Mouse (Mus musculus): ENCODE results near the gene Trim69. TPM values are rescaled to one million over a fixed set of nuclear protein-coding genes. Genes with fewer than 3 reads are reported as not detected.

Trim69 gene
- polyA plus RNA-seq, 1 experiment from 2014 or later, result not detected

DNA sequence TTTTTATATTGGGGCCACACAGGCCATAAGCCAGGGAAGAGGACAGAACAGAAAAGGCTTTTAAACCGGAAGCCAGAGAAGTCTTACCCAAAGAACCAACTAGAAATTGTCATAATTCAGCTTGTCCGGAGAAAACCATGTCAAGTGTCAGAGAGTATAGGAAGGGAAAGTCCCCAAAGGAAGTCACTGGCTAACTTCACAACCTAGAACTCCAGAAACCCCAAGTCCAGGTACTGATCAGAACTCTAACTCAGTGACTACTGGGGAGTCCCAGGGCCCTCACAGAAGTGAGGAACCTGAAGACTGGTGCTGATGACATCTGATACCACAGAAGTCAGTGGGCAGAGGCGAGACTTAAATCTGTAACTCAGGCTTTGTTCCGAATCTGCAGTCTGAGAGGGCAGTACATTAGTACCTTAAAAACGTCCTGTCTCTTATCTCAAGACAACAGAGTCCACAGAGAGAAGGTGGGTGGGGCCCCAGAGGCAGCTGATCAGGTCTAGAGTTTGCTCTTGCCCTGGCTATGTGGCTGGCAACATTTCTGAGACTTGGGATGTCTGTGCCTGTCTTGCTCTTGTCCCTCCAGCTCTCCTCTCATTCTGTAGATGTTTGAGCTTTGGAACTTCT is 22.5 kb upstream of the Trim69 start:
- ATAC-seq (ENCODE audit: low FRiP score), result no peak
- DNase-seq (ENCODE audit: low spot score, missing footprints), result peak; percentile 69
- no peaks in the 10 kb centered on the region for H3K4me1 ChIP-seq (ENCODE audit: control insufficient read depth, insufficient read depth, low read length)
- H3K36me3 ChIP-seq (ENCODE audit: control insufficient read depth, insufficient read depth, low read length), result no peaks in the 10 kb centered on the region
- no peak overlapping the region for H3K9ac ChIP-seq (ENCODE audit: low read length)
- 65% methylated on average over 5 of the region's 5 CpGs for WGBS
- H3K4me2 ChIP-seq, result no peak overlapping the region
- no peak overlapping the region for H3K27ac ChIP-seq (ENCODE audit: low read depth, low read length)
- no peaks in the 10 kb centered on the region for H3K27me3 ChIP-seq (ENCODE audit: control insufficient read depth, insufficient read depth, low read length)
- H3K9me3 ChIP-seq (ENCODE audit: control insufficient read depth, low read length), result no peaks in the 10 kb centered on the region
- H3K4me3 ChIP-seq (ENCODE audit: low read depth, low read length), result no peak overlapping the region

DNA sequence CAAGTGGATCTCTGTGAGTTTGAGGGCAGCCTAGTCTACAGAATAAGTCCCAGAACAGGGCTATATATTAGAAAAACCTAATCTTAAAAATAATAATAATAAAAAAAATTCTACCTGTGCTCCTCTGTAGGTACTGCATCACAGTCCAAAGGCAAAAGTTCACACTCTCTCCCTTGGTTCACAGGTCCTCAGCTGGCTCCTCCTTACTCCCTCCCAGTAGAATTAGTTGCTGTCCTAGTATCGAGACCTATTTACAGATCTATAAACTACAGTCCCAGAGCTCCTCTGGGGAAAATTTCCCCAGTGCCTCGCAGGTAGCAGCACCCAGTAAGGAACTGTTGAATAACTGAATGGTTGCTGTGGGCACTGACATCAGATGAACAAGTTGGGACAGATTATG is 19.7 kb upstream of the Trim69 start:
- Histone ChIP-seq H3K4me3 (ENCODE audit: low read depth, low read length) (no peak overlapping the region), H3K4me2 (no peak overlapping the region), H3K4me1 (ENCODE audit: control insufficient read depth, insufficient read depth, low read length) (no peaks in the 10 kb centered on the region), H3K27me3 (ENCODE audit: control insufficient read depth, insufficient read depth, low read length) (no peaks in the 10 kb centered on the region), H3K36me3 (ENCODE audit: control insufficient read depth, insufficient read depth, low read length) (no peaks in the 10 kb centered on the region), H3K9ac (ENCODE audit: low read length) (no peak overlapping the region), H3K27ac (ENCODE audit: low read depth, low read length) (no peak overlapping the region), H3K9me3 (ENCODE audit: control insufficient read depth, low read length) (no peaks in the 10 kb centered on the region)
- ATAC-seq (ENCODE audit: low FRiP score), result no peak
- 86% methylated on average over 2 of the region's 2 CpGs for WGBS
- peak; percentile 17 for DNase-seq (ENCODE audit: low spot score, missing footprints)

DNA sequence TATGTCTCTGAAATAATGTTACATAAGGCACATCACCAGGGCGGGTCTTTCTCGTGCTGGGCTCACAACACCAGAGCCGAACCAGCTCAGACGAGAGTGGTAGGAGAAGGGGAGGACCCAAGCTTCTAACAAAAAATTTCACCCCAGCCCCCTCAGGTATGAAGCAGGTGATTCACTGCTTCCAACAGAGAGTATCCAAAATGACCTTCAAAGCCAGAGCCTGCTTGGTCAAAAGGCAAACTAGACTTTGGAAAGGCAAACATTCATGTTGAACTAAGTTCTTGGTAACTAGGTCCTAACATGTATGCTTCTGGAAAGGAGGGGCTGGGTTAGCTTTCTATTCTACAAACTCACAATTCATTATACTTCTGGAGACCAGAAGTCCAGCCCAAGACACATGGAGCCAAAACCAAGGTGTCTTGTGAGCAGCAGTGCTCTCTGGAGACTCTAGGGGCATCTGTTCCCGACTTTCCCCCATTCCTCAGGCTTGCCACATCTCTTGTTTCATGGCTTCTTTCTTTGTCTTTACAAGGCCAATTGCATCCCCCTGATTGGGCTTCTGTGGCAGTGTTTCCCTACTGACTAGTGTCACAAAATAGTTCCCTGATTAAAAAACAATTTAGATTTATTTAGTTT is 19.1 kb upstream of the Trim69 start:
- DNase-seq (ENCODE audit: low spot score, missing footprints), result peak; percentile 39
- no peak overlapping the region for H3K27ac ChIP-seq (ENCODE audit: low read depth, low read length)
- H3K4me3 ChIP-seq (ENCODE audit: low read depth, low read length), result no peak overlapping the region
- no peak overlapping the region for H3K4me2 ChIP-seq
- H3K27me3 ChIP-seq (ENCODE audit: control insufficient read depth, insufficient read depth, low read length), result no peaks in the 10 kb centered on the region
- H3K4me1 ChIP-seq (ENCODE audit: control insufficient read depth, insufficient read depth, low read length), result no peaks in the 10 kb centered on the region
- H3K9me3 ChIP-seq (ENCODE audit: control insufficient read depth, low read length), result no peaks in the 10 kb centered on the region
- 78% methylated on average over 5 of the region's 5 CpGs for WGBS
- H3K9ac ChIP-seq (ENCODE audit: low read length), result no peak overlapping the region
- ATAC-seq (ENCODE audit: low FRiP score), result no peak
- H3K36me3 ChIP-seq (ENCODE audit: control insufficient read depth, insufficient read depth, low read length), result no peaks in the 10 kb centered on the region

DNA sequence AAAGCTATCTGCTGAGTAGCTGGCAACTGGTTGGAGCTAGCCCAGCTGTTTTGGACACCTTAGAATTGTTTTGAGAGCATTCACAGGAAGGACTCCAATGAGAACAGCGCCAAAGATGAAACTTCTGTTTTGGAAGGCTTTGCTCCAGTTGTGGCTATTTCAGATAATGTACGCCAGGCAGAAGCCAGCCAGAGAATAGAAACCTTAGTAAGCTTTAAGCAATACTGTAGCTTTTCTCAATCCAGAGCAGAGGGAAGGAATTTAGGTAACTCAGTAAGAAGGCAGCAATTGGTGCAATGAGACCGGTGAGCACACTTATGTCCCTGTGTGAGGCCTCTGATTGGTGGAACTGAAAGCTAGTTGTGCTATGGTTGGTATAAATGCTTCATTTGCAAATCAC is 17.4 kb upstream of the Trim69 start:
- WGBS, result 92% methylated on average over 3 of the region's 3 CpGs
- H3K9ac ChIP-seq (ENCODE audit: low read length), result no peak overlapping the region
- H3K4me1 ChIP-seq (ENCODE audit: control insufficient read depth, insufficient read depth, low read length), result no peaks in the 10 kb centered on the region
- H3K36me3 ChIP-seq (ENCODE audit: control insufficient read depth, insufficient read depth, low read length), result no peaks in the 10 kb centered on the region
- H3K27ac ChIP-seq (ENCODE audit: low read depth, low read length), result no peak overlapping the region
- H3K4me2 ChIP-seq, result no peak overlapping the region
- DNase-seq (ENCODE audit: low spot score, missing footprints), result peak; percentile 8
- no peak for ATAC-seq (ENCODE audit: low FRiP score)
- no peaks in the 10 kb centered on the region for H3K9me3 ChIP-seq (ENCODE audit: control insufficient read depth, low read length)
- H3K4me3 ChIP-seq (ENCODE audit: low read depth, low read length), result no peak overlapping the region
- H3K27me3 ChIP-seq (ENCODE audit: control insufficient read depth, insufficient read depth, low read length), result no peaks in the 10 kb centered on the region

DNA sequence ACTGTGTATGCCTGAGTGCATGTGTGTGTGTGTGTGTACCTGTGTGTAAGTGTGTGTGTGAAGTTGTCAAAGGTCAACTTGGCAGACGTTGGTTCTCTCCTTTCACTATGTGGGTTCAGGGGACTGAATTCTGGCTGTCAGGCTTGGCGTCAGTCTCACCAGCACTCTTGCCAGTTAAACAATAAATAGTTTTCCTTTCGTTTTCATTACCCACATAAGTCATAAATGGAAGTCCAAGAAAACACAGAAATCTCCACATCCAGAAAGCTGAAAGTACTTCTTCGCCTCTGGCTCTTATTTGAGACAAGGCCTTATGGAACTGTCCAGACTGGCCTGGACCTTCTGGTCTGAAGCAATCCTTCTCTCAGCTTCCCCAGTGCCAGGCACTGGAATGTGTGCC is 14.7 kb upstream of the Trim69 start:
- no peak overlapping the region for H3K27ac ChIP-seq (ENCODE audit: low read depth, low read length)
- no peak overlapping the region for H3K9ac ChIP-seq (ENCODE audit: low read length)
- H3K4me3 ChIP-seq (ENCODE audit: low read depth, low read length), result no peak overlapping the region
- ATAC-seq (ENCODE audit: low FRiP score), result no peak
- no peak overlapping the region for H3K4me2 ChIP-seq
- no peaks in the 10 kb centered on the region for H3K9me3 ChIP-seq (ENCODE audit: control insufficient read depth, low read length)
- H3K4me1 ChIP-seq (ENCODE audit: control insufficient read depth, insufficient read depth, low read length), result peaks cover 2% of the 10 kb centered on the region; the same call in 1 of the 2 replicates
- 79% methylated on average over 4 of the region's 4 CpGs for WGBS
- no peaks in the 10 kb centered on the region for H3K36me3 ChIP-seq (ENCODE audit: control insufficient read depth, insufficient read depth, low read length)
- DNase-seq (ENCODE audit: low spot score, missing footprints), result peak; percentile 68
- no peaks in the 10 kb centered on the region for H3K27me3 ChIP-seq (ENCODE audit: control insufficient read depth, insufficient read depth, low read length)

DNA sequence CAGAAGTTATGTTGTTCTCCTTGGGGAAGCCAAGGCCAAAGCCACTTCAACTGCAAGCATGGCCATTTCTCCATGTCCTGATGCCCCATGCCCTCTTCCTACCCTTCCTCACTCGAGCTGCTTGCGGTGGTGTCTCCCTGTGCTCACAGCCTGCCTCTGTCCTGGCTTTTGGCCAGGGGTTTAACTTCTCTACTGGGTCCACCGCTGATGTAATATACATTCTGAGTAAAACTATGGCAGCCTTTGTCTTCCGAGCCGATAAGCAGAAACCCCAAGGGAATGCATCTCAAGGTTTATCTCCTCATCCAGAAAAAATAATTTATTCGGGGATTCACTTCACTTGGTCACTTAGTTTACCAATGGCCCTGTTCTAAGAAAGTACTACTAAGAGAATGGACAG is 13.8 kb upstream of the Trim69 start:
- DNase-seq (ENCODE audit: low spot score, missing footprints), result no peak
- Histone ChIP-seq H3K4me1 (ENCODE audit: control insufficient read depth, insufficient read depth, low read length) (peaks cover 2% of the 10 kb centered on the region; the same call in 1 of the 2 replicates), H3K4me3 (ENCODE audit: low read depth, low read length) (no peak overlapping the region), H3K9ac (ENCODE audit: low read length) (no peak overlapping the region), H3K36me3 (ENCODE audit: control insufficient read depth, insufficient read depth, low read length) (no peaks in the 10 kb centered on the region), H3K9me3 (ENCODE audit: control insufficient read depth, low read length) (no peaks in the 10 kb centered on the region), H3K27me3 (ENCODE audit: control insufficient read depth, insufficient read depth, low read length) (no peaks in the 10 kb centered on the region), H3K4me2 (no peak overlapping the region), H3K27ac (ENCODE audit: low read depth, low read length) (no peak overlapping the region)
- no peak for ATAC-seq (ENCODE audit: low FRiP score)
- 74% methylated on average over 6 of the region's 6 CpGs for WGBS

DNA sequence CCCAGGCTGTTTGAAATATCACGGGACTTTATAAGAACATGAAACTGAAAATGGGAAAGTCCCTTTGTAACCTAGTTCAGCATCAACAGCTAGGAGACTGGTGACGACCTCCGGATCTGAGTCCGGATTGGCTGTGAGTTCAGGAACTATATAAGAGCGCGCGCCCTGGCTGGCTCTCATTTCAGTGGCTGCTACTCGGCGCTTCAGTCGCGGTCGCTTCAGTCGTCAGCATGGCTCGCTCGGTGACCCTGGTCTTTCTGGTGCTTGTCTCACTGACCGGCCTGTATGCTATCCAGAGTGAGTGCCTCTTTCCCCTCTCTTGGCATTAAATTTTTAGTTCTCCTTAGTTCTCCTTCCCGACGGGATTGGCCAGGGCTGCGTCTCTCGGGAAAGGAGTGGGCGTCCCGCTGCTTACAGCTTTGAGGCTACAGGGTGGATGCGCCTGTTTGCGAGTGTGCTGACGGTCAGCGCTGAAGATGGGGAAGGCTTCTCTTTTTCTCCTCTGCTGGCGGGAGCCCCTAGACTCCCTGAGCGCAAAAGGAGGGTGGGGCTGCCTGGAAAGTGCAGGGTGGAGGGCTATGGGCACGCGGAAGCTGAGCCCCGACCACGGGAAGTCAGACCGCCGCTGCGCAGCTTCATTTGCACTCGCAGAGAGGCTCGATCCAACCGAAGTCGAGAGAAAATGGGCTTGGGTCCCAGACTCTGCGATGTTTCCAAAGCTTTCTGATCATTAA is 12.8 kb upstream of the Trim69 start, which contains the start of gene B2m:
TSS of gene B2m (plus strand) at position 179 of the 734 bp plus-strand sequence.
- Histone ChIP-seq H3K27ac (ENCODE audit: low read depth, low read length) (peak within 1 kb of the TSS; percentile 6; the same call in 1 of the 2 replicates), H3K9me3 (ENCODE audit: control insufficient read depth, low read length) (no peaks in the 10 kb centered on the region), H3K4me1 (ENCODE audit: control insufficient read depth, insufficient read depth, low read length) (peaks cover 2% of the 10 kb centered on the region; the same call in 1 of the 2 replicates), H3K4me3 (ENCODE audit: low read depth, low read length) (peak within 1 kb of the TSS; percentile 67), H3K4me2 (peak within 1 kb of the TSS; percentile 79), H3K27me3 (ENCODE audit: control insufficient read depth, insufficient read depth, low read length) (no peaks in the 10 kb centered on the region), H3K9ac (ENCODE audit: low read length) (peak within 1 kb of the TSS; percentile 82), H3K36me3 (ENCODE audit: control insufficient read depth, insufficient read depth, low read length) (no peaks in the 10 kb centered on the region)
- WGBS, result under 1% methylated on average over 40 of the region's 40 CpGs
- peak; percentile 98 for ATAC-seq (ENCODE audit: low FRiP score)
- DNase-seq (ENCODE audit: low spot score, missing footprints), result peak; percentile 99

DNA sequence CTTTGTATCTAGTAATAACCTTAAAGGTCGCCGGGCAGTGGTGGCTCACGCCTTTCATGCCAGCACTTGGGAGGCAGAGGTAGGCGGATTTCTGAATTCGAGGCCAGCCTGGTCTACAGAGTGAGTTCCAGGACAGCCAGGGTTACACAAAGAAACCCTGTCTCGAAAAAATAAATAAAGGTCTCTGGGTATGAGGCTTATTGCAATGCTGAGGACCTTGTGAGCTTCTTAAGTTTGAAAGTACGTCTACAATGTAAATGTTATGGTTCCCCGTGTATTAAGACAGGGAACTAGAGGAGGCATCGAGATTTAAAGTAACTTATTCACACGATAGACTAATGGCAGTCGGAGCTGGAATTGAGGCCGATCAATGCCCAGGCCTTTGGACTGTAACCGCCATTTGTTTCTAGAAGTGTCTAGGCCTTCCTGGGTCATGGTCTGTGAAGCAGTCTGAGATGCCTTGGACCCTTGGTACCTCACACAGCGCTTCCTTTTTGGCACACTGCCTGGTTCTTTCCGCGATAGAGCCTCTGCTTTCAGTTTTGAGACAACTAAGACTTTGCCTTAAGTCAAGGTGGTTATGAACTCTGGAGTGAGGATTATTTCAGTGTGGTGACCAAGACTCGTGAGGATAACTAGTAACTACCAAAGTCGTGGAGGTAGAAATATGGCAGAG is 12.1 kb upstream of the Trim69 start:
- no peaks in the 10 kb centered on the region for H3K36me3 ChIP-seq (ENCODE audit: control insufficient read depth, insufficient read depth, low read length)
- peaks cover 2% of the 10 kb centered on the region; the same call in 1 of the 2 replicates for H3K4me1 ChIP-seq (ENCODE audit: control insufficient read depth, insufficient read depth, low read length)
- H3K9me3 ChIP-seq (ENCODE audit: control insufficient read depth, low read length), result no peaks in the 10 kb centered on the region
- DNase-seq (ENCODE audit: low spot score, missing footprints), result peak; percentile 91
- 39% methylated on average over 18 of the region's 18 CpGs for WGBS
- peak overlapping the region; percentile 82 for H3K9ac ChIP-seq (ENCODE audit: low read length)
- no peak overlapping the region for H3K27ac ChIP-seq (ENCODE audit: low read depth, low read length)
- peak overlapping the region; percentile 79 for H3K4me2 ChIP-seq
- peak overlapping the region; percentile 67 for H3K4me3 ChIP-seq (ENCODE audit: low read depth, low read length)
- ATAC-seq (ENCODE audit: low FRiP score), result no peak; the same call in 1 of the 2 replicates
- no peaks in the 10 kb centered on the region for H3K27me3 ChIP-seq (ENCODE audit: control insufficient read depth, insufficient read depth, low read length)

Measured in midbrain, embryonic 11.5 days (tissue).